Mouse (Mus musculus) heart, postnatal 0 days (tissue): Measurements from ENCODE around the gene Trim38.

Source experiments
- CTCF ChIP-seq: IDR thresholded peaks from 2 replicates; pipeline ENCODE4 v1.5.1; 2016; ENCODE audit warnings: antibody characterized with exemption, control low read depth, low read depth
- EP300 ChIP-seq: IDR thresholded peaks from 2 replicates; pipeline ENCODE4 v1.6.1; 2016; ENCODE audit warnings: antibody characterized with exemption, low read depth

GRCm38 (mm10) chr13:23804532-23804931 lies 34.8 kb downstream of the Trim38 start:
- TF ChIP-seq EP300 (no peak), CTCF (no peak)
